Mouse (Mus musculus) neural tube, embryonic 12.5 days (tissue): ENCODE measurements around the gene Osbpl9. TPM values are rescaled to one million over a fixed set of nuclear protein-coding genes. Genes with fewer than 3 reads are reported as not detected.
A peak's percentile ranks its signal among the peaks of the same experiment; 100 is the strongest.

Experiments
- ATAC-seq: fragments of 200-750 bp; cut with Nextera tagmentation; 2 replicates; pipeline ENCODE4 v1.8.0; 2017; ENCODE audit warnings: low read depth, mild to moderate bottlenecking, moderate TSS enrichment, moderate library complexity; ENCODE audit not compliant: low FRiP score
- H3K27ac ChIP-seq: fragments of 300-500 bp; sonication (generic); 2 replicates; pipeline ENCODE4 v1.5.1; 2016
- H3K27me3 ChIP-seq: fragments of 300-500 bp; sonication (generic); replicated peaks from 2 replicates; pipeline ENCODE4 v1.6.1; 2016; ENCODE audit warnings: mild to moderate bottlenecking
- H3K36me3 ChIP-seq: fragments of 300-500 bp; sonication (generic); 2 replicates; pipeline ENCODE4 v1.6.1; 2016; ENCODE audit warnings: mild to moderate bottlenecking
- H3K4me1 ChIP-seq: fragments of 300-500 bp; sonication (generic); 2 replicates; pipeline ENCODE4 v1.6.1; 2016
- H3K4me2 ChIP-seq: fragments of 300-500 bp; sonication (generic); replicated peaks from 2 replicates; pipeline ENCODE4 v1.6.1; 2016; ENCODE audit warnings: mild to moderate bottlenecking
- H3K4me3 ChIP-seq: fragments of 300-500 bp; sonication (generic); 2 replicates; pipeline ENCODE4 v1.5.1; 2016
- H3K9ac ChIP-seq: fragments of 300-500 bp; sonication (generic); 2 replicates; pipeline ENCODE4 v1.6.1; 2016; ENCODE audit warnings: mild to moderate bottlenecking
- H3K9me3 ChIP-seq: fragments of 300-500 bp; sonication (generic); 2 replicates; pipeline ENCODE4 v1.6.1; 2016; ENCODE audit warnings: mild to moderate bottlenecking
- WGBS: fragments of 180-500 bp; shearing (Covaris S2); methylation state at CpG from one replicate; pipeline ENCODE4 v1.1.7; 2016; 5-methylcytosine and 5-hydroxymethylcytosine counted together
- polyA plus RNA-seq: library from polyadenylated mRNA; unstranded; fragments of >200 nt; fragmentation: Nextera tagmentation; extraction: Ambion mirVana; gene quantifications from 2 replicates; pipeline ENCODE4 v1.2.1, GENCODE M21; 2016

Gene Osbpl9
- polyA plus RNA-seq, result 89.8 and 95.9 TPM in 2 replicates

- H3K27ac ChIP-seq, result peak within 1 kb of the TSS; percentile 91
- H3K9ac ChIP-seq, result peak within 1 kb of the TSS; percentile 87
- H3K4me1 ChIP-seq, result peaks cover 12% of the 10 kb centered on the region
- peak within 1 kb of the TSS; percentile 93 for H3K4me2 ChIP-seq
- H3K4me3 ChIP-seq, result peak within 1 kb of the TSS; percentile 89
- H3K36me3 ChIP-seq, result peaks cover 8% of the 10 kb centered on the region; the same call in 1 of the 2 replicates
- WGBS, result under 1% methylated on average over 59 of the region's 59 CpGs
- no peaks in the 10 kb centered on the region for H3K27me3 ChIP-seq
- no peaks in the 10 kb centered on the region for H3K9me3 ChIP-seq
- ATAC-seq, result peak; percentile 98
Measured at GRCm38 (mm10) chr4:109201582-109202424, at the start of gene Osbpl9. Osbpl9 (minus strand) TSS chr4:109202272.

- Histone ChIP-seq H3K9ac (no peak overlapping the region), H3K4me1 (no peaks in the 10 kb centered on the region), H3K9me3 (no peaks in the 10 kb centered on the region), H3K27me3 (no peaks in the 10 kb centered on the region), H3K27ac (no peak overlapping the region), H3K4me3 (no peak overlapping the region), H3K4me2 (no peak overlapping the region), H3K36me3 (no peaks in the 10 kb centered on the region)
- WGBS, result 42% methylated on average over 3 of the region's 3 CpGs
- no peak for ATAC-seq
Measured at GRCm38 (mm10) chr4:109251605-109252004, 49.5 kb upstream of the Osbpl9 start.

DNA sequence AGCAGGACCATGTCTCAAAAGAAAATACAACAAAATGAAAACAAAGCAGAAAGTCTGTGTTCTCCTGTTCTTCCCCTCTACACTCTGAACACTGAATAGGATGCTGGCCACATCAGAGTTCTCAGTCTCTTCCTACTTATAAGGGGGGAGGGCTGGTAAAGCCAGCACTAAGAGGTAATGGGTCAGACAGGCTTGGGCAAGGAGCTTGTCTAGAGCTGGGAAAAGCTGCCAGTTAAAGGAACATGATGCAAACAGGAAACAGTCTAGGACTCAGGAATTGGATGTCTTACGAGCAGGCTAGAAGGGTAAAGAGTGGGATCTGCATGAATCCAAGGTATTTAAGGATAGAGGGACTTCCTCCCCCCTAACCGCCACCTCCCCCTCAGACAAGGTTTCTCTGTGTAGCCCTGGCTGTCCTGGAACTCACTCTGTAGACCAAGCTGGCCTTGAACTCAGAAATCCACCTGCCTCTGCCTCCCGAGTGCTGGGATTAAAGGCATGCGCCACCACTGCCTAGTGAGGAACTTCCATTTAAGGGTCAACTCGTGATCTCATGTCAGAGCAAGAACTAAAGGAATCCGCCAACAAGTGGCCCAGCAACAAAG lies 43.0 kb upstream of the Osbpl9 start:
- Histone ChIP-seq H3K27me3 (no peaks in the 10 kb centered on the region), H3K27ac (no peak overlapping the region), H3K36me3 (no peaks in the 10 kb centered on the region), H3K4me3 (no peak overlapping the region), H3K4me1 (no peaks in the 10 kb centered on the region), H3K9me3 (no peaks in the 10 kb centered on the region), H3K4me2 (no peak overlapping the region), H3K9ac (no peak overlapping the region)
- no peak for ATAC-seq
- whole genome bisulfite sequencing, result 85% methylated on average over 6 of the region's 6 CpGs

GRCm38 (mm10) chr4:109244506-109244905 lies 42.4 kb upstream of the Osbpl9 start:
- Histone ChIP-seq H3K9ac (no peak overlapping the region), H3K27me3 (no peaks in the 10 kb centered on the region), H3K4me2 (no peak overlapping the region), H3K9me3 (no peaks in the 10 kb centered on the region), H3K4me3 (no peak overlapping the region), H3K27ac (no peak overlapping the region), H3K36me3 (no peaks in the 10 kb centered on the region), H3K4me1 (no peaks in the 10 kb centered on the region)
- ATAC-seq, result no peak
- 88% methylated on average over 7 of the region's 7 CpGs for WGBS

GRCm38 (mm10) chr4:109241934-109242333 lies 39.9 kb upstream of the Osbpl9 start:
- WGBS, result 81% methylated on average over 4 of the region's 4 CpGs
- no peaks in the 10 kb centered on the region for H3K9me3 ChIP-seq
- H3K4me3 ChIP-seq, result no peak overlapping the region
- H3K9ac ChIP-seq, result 0 out of 2 replicates have a peak overlapping the region, but pooled peaks have one; percentile 21
- no peaks in the 10 kb centered on the region for H3K36me3 ChIP-seq
- ATAC-seq, result no peak
- peaks cover under 1% of the 10 kb centered on the region; the same call in 1 of the 2 replicates for H3K4me1 ChIP-seq
- no peaks in the 10 kb centered on the region for H3K27me3 ChIP-seq
- H3K4me2 ChIP-seq, result no peak overlapping the region
- no peak overlapping the region for H3K27ac ChIP-seq

- Histone ChIP-seq H3K4me3 (no peak overlapping the region), H3K9me3 (no peaks in the 10 kb centered on the region), H3K4me2 (no peak overlapping the region), H3K27ac (no peak overlapping the region), H3K36me3 (no peaks in the 10 kb centered on the region), H3K9ac (no peak overlapping the region), H3K27me3 (no peaks in the 10 kb centered on the region), H3K4me1 (peaks cover 7% of the 10 kb centered on the region; the same call in 1 of the 2 replicates)
- no peak for ATAC-seq
Measured at GRCm38 (mm10) chr4:109241221-109241620, 39.1 kb upstream of the Osbpl9 start.

DNA sequence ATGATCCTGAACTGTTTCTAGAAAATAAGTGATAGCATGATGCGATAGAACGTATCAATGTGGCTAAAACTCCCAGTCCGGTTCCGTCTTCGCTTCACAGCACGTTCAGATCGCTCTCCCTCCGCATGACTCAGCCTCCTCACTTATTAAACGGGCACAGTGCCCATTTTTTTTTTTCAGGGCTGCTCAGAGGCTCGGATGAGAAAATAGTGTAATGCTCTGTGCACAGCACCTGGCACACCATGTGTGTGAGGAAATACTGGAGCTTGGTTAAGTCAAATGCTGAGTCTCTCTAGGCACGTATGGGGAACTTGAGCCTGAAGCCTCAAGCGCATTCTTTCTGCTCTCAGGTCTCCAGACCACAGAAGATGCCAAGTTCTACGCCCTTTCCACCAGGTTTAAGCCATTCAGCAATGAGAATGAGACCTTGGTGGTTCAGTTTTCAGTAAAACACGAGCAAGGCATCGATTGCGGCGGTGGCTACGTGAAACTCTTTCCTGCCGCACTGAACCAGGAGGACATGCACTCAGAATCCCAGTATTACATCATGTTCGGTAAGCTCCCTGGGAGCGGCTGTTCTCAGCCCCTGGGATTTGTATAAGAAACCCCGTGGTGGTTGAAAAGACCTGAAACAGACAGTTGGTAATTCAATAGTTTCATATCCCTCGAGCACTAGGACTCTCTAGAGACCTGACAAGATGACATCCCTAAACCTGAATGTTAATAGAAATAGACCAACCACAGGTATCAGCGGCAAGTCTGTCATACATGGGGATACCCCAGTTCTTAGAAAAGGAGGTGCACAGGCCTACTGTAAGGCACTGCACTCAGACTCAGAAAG lies 36.6 kb upstream of the Osbpl9 start:
- Histone ChIP-seq H3K9me3 (no peaks in the 10 kb centered on the region), H3K4me1 (peaks cover 11% of the 10 kb centered on the region; the same call in 1 of the 2 replicates), H3K9ac (no peak overlapping the region), H3K27ac (no peak overlapping the region), H3K4me3 (no peak overlapping the region), H3K27me3 (no peaks in the 10 kb centered on the region), H3K4me2 (no peak overlapping the region), H3K36me3 (no peaks in the 10 kb centered on the region)
- ATAC-seq, result no peak
- 84% methylated on average over 24 of the region's 24 CpGs for WGBS

GRCm38 (mm10) chr4:109236186-109236879 lies 34.3 kb upstream of the Osbpl9 start:
- H3K27ac ChIP-seq, result no peak overlapping the region
- peak; percentile 42; the same call in 1 of the 2 replicates for ATAC-seq
- no peaks in the 10 kb centered on the region for H3K36me3 ChIP-seq
- H3K4me1 ChIP-seq, result peaks cover 11% of the 10 kb centered on the region; the same call in 1 of the 2 replicates
- no peak overlapping the region for H3K4me2 ChIP-seq
- no peak overlapping the region for H3K9ac ChIP-seq
- H3K4me3 ChIP-seq, result no peak overlapping the region
- no peaks in the 10 kb centered on the region for H3K9me3 ChIP-seq
- 66% methylated on average over 7 of the region's 7 CpGs for WGBS
- no peaks in the 10 kb centered on the region for H3K27me3 ChIP-seq

- H3K4me1 ChIP-seq, result peaks cover 11% of the 10 kb centered on the region; the same call in 1 of the 2 replicates
- no peaks in the 10 kb centered on the region for H3K9me3 ChIP-seq
- no peaks in the 10 kb centered on the region for H3K27me3 ChIP-seq
- no peak overlapping the region for H3K9ac ChIP-seq
- H3K27ac ChIP-seq, result no peak overlapping the region
- H3K4me3 ChIP-seq, result no peak overlapping the region
- no peaks in the 10 kb centered on the region for H3K36me3 ChIP-seq
- 75% methylated on average over 9 of the region's 9 CpGs for WGBS
- no peak overlapping the region for H3K4me2 ChIP-seq
- ATAC-seq, result no peak
Measured at GRCm38 (mm10) chr4:109234806-109235350, 32.8 kb upstream of the Osbpl9 start.

DNA sequence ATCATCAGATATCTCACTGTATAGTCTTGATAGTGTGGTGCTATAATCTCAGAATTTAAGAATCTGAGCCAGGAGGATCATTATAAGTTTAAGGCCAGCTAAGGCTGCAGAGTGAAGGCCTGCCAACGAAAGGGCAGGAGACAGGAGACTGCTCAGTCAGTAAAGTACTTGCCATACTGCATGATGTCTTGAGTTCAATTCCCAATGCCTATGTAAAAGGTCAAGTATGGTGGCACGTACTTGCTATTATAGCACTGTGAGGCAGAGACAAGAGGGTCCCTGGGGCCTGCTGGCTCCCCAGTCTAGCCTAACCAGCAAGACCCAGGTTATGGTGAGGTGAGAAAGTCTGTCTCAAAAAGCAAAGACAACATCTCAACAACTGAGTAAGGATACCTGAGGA lies 32.1 kb upstream of the Osbpl9 start, which contains the start of gene Calr4:
Gene Calr4 (plus strand): TSS at position 301 of the 400 bp plus-strand sequence.
- Histone ChIP-seq H3K9me3 (no peaks in the 10 kb centered on the region), H3K4me3 (no peak within 1 kb of the TSS), H3K4me2 (no peak within 1 kb of the TSS), H3K4me1 (peaks cover 11% of the 10 kb centered on the region; the same call in 1 of the 2 replicates), H3K27me3 (no peaks in the 10 kb centered on the region), H3K36me3 (no peaks in the 10 kb centered on the region), H3K27ac (no peak within 1 kb of the TSS), H3K9ac (no peak within 1 kb of the TSS)
- WGBS, result 80% methylated on average over 2 of the region's 2 CpGs
- ATAC-seq, result no peak

DNA sequence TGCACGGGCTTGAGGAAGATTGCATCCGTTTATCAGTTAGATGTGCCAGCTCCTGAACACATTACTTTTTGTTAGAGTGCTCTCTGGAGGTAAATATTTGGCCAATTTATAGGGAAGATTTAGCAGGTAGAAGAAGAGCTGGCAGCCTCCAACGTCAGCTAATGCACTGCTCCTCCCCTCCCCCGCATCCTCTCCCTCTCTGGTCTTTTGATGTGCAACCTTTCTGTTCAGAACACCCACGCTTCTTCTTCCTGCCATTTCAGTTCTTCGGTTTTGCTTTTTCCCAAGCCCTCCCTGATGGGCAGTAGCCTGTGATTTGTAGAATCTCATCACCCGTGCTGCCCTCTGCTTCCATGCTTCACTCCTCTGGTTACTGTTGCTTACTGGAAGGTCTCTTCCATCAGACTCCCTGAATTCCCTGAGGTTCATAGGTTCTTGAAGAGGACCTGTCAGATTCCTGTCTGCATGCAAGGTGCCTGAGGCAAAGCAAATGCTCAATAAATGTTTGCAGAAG lies 27.8 kb upstream of the Osbpl9 start:
- Histone ChIP-seq H3K4me1 (peaks cover 9% of the 10 kb centered on the region; the same call in 1 of the 2 replicates), H3K27ac (no peak overlapping the region), H3K36me3 (no peaks in the 10 kb centered on the region), H3K9me3 (no peaks in the 10 kb centered on the region), H3K4me2 (no peak overlapping the region), H3K9ac (no peak overlapping the region), H3K27me3 (no peaks in the 10 kb centered on the region), H3K4me3 (no peak overlapping the region)
- 58% methylated on average over 7 of the region's 7 CpGs for WGBS
- ATAC-seq, result no peak
